Mouse (Mus musculus) limb, embryonic 14.5 days (tissue): ENCODE data around the gene Tmem110. TPM values are rescaled to one million over a fixed set of nuclear protein-coding genes. Genes with fewer than 3 reads are reported as not detected.

ENCODE experiments used
- ATAC-seq: fragments of 200-750 bp; cut with Nextera tagmentation; 2 replicates; pipeline ENCODE4 v1.8.0; 2017; ENCODE audit warnings: low read depth, moderate number of reproducible peaks, moderate TSS enrichment; ENCODE audit not compliant: low FRiP score
- DNase-seq: peaks from one replicate; pipeline ENCODE4 v3.0.0-alpha.2; 2015; ENCODE audit warnings: low spot score
- H3K27ac ChIP-seq: fragments of 300-500 bp; sonication (generic); replicated peaks from 2 replicates; pipeline ENCODE4 v1.5.1; 2014; ENCODE audit warnings: low read depth, mild to moderate bottlenecking, low read length, moderate library complexity, mixed read lengths
- H3K27me3 ChIP-seq: fragments of 300-500 bp; sonication (generic); 2 replicates; pipeline ENCODE4 v1.6.1; 2014; ENCODE audit warnings: low read length, mixed read lengths; ENCODE audit not compliant: control insufficient read depth, insufficient read depth
- H3K36me3 ChIP-seq: fragments of 300-500 bp; sonication (generic); 2 replicates; pipeline ENCODE4 v1.6.1; 2014; ENCODE audit warnings: mild to moderate bottlenecking, low read length, moderate library complexity, mixed read lengths; ENCODE audit not compliant: control insufficient read depth, insufficient read depth
- H3K4me1 ChIP-seq: fragments of 300-500 bp; sonication (generic); 2 replicates; pipeline ENCODE4 v1.6.1; 2014; ENCODE audit warnings: antibody characterized with exemption, low read length, mixed read lengths; ENCODE audit not compliant: control insufficient read depth, insufficient read depth
- H3K4me2 ChIP-seq: fragments of 300-500 bp; sonication (generic); replicated peaks from 2 replicates; pipeline ENCODE4 v1.6.1; 2014; ENCODE audit warnings: low read depth, mild to moderate bottlenecking, low read length, moderate library complexity; ENCODE audit not compliant: severe bottlenecking
- H3K4me3 ChIP-seq: fragments of 300-500 bp; sonication (generic); replicated peaks from 2 replicates; pipeline ENCODE4 v1.5.1; 2014; ENCODE audit warnings: low read length
- H3K9ac ChIP-seq: fragments of 300-500 bp; sonication (generic); 2 replicates; pipeline ENCODE4 v1.6.1; 2014; ENCODE audit warnings: mild to moderate bottlenecking, low read depth, low read length, moderate library complexity; ENCODE audit not compliant: severe bottlenecking
- H3K9me3 ChIP-seq: fragments of 300-500 bp; sonication (generic); 2 replicates; pipeline ENCODE4 v1.6.1; 2016; ENCODE audit warnings: low read length; ENCODE audit not compliant: control insufficient read depth
- POLR2A ChIP-seq: fragments of 200-500 bp; IDR thresholded peaks from 2 replicates; pipeline ENCODE4 v1.8.0; 2012; ENCODE audit warnings: inconsistent platforms, mild to moderate bottlenecking, moderate library complexity, borderline replicate concordance; ENCODE audit not compliant: insufficient read depth, insufficient read length; ENCODE audit errors: extremely low read depth
- WGBS: fragments of 180-500 bp; shearing (Covaris S2); extraction: QIAGEN DNeasy Blood & Tissue Kit; methylation state at CpG from one replicate; pipeline ENCODE4 v1.1.7; 2014; 5-methylcytosine and 5-hydroxymethylcytosine counted together
- polyA plus RNA-seq, 2 experiments: library from polyadenylated mRNA; depleted of rRNA in 1 of 2; stranded (reverse) in 1 of 2; unstranded in 1 of 2; fragments of >200 nt; fragmentation: Nextera tagmentation in 1 of 2; extraction: Ambion mirVana in 1 of 2; gene quantifications; 2 replicates each; pipeline versions ENCODE4 v1.2.1 to v1.2.3; 2012 to 2014

Tmem110 gene
- polyA plus RNA-seq, 2 experiments, result 31.3 to 33.4 TPM

DNA sequence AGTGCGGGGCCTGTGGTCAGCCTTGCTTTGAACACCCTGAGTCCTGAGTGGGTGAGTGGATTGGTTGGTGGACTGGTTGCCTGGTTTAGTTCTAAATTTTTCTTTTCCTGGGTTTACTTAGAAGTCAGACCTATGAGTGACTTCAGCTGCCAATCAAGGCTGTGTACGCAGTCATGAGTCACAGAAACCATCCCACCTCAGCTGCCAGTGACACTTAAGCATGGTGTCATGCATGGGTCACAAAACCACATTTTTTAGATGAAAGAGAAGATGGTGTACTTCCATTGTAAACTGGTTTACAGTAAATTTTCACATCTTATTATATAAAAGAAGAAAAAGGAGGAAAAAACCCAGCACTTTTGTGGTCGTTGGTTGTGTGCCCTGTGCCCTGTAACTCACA, 52.4 kb downstream of the Tmem110 start:
- no peak overlapping the region for H3K27ac ChIP-seq
- H3K4me2 ChIP-seq, result no peak overlapping the region
- no peak for TF ChIP-seq POLR2A
- H3K27me3 ChIP-seq, result no peaks in the 10 kb centered on the region
- WGBS, result 94% methylated on average over 3 of the region's 3 CpGs
- no peaks in the 10 kb centered on the region for H3K9me3 ChIP-seq
- DNase-seq (no peak), ATAC-seq (no peak)
- H3K9ac ChIP-seq, result no peak overlapping the region
- peaks cover 4% of the 10 kb centered on the region; the same call in 1 of the 2 replicates for H3K4me1 ChIP-seq
- peaks cover 41% of the 10 kb centered on the region for H3K36me3 ChIP-seq
- H3K4me3 ChIP-seq, result no peak overlapping the region

DNA sequence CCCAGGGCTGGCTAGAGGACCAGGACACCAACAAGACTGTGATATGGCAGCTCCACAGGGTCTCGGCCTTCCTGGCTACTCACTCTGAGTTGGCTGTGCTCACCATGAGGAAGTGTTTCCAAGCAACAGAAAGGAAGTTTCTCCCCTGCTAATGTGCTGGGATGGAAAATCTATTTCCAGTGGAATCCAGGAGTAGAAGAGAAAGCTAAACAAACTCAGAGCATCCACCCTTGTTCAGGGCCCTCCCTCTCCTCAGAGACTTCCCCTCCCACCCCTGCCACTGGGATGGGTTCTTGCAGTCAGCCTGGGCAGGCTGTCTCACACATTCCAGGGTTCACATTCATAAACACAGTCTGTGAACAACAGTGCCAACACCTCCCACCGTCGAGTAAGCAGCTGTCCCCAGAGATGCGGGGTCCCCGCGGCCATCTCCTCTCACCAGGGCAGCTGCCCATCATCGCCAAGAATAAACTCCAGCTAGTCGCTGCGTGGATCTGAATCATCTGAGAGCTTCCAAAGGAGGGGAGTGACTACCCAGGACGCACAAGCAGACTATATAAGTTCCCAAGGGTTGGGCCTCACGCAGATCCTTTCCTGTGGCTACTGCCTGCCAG, 53.7 kb downstream of the Tmem110 start, which contains the start of gene Mustn1:
Mustn1 (plus strand) TSS at position 243 of the 614 bp plus-strand sequence.
- Histone ChIP-seq H3K4me3 (no peak within 1 kb of the TSS), H3K4me1 (peaks cover 4% of the 10 kb centered on the region; the same call in 1 of the 2 replicates), H3K9me3 (no peaks in the 10 kb centered on the region), H3K36me3 (peaks cover 31% of the 10 kb centered on the region), H3K4me2 (no peak within 1 kb of the TSS), H3K27me3 (no peaks in the 10 kb centered on the region), H3K27ac (0 out of 2 replicates have a peak within 1 kb of the TSS, but pooled peaks have one; percentile 6), H3K9ac (no peak within 1 kb of the TSS; the same call in 1 of the 2 replicates)
- DNase-seq (peak; percentile 29), ATAC-seq (peak; percentile 53)
- WGBS, result 73% methylated on average over 11 of the region's 11 CpGs
- no peak for TF ChIP-seq POLR2A

GRCm38 (mm10) chr14:30879794-30880193, 54.4 kb downstream of the Tmem110 start:
- Histone ChIP-seq H3K9me3 (no peaks in the 10 kb centered on the region), H3K4me2 (no peak overlapping the region), H3K36me3 (peaks cover 24% of the 10 kb centered on the region), H3K27ac (0 out of 2 replicates have a peak overlapping the region, but pooled peaks have one; percentile 6), H3K27me3 (no peaks in the 10 kb centered on the region), H3K9ac (no peak overlapping the region), H3K4me1 (peaks cover 4% of the 10 kb centered on the region; the same call in 1 of the 2 replicates), H3K4me3 (no peak overlapping the region)
- WGBS, result 58% methylated on average over 9 of the region's 9 CpGs
- DNase-seq, result peak; percentile 5
- no peak for TF ChIP-seq POLR2A
- ATAC-seq, result no peak

GRCm38 (mm10) chr14:30880251-30880650, 54.9 kb downstream of the Tmem110 start:
- Histone ChIP-seq H3K4me2 (no peak overlapping the region), H3K9ac (no peak overlapping the region), H3K27ac (no peak overlapping the region), H3K36me3 (peaks cover 21% of the 10 kb centered on the region), H3K4me3 (no peak overlapping the region), H3K27me3 (no peaks in the 10 kb centered on the region), H3K4me1 (peaks cover 4% of the 10 kb centered on the region; the same call in 1 of the 2 replicates), H3K9me3 (no peaks in the 10 kb centered on the region)
- TF ChIP-seq POLR2A, result no peak
- WGBS, result 75% methylated on average over 8 of the region's 8 CpGs
- ATAC-seq (no peak), DNase-seq (no peak)

DNA sequence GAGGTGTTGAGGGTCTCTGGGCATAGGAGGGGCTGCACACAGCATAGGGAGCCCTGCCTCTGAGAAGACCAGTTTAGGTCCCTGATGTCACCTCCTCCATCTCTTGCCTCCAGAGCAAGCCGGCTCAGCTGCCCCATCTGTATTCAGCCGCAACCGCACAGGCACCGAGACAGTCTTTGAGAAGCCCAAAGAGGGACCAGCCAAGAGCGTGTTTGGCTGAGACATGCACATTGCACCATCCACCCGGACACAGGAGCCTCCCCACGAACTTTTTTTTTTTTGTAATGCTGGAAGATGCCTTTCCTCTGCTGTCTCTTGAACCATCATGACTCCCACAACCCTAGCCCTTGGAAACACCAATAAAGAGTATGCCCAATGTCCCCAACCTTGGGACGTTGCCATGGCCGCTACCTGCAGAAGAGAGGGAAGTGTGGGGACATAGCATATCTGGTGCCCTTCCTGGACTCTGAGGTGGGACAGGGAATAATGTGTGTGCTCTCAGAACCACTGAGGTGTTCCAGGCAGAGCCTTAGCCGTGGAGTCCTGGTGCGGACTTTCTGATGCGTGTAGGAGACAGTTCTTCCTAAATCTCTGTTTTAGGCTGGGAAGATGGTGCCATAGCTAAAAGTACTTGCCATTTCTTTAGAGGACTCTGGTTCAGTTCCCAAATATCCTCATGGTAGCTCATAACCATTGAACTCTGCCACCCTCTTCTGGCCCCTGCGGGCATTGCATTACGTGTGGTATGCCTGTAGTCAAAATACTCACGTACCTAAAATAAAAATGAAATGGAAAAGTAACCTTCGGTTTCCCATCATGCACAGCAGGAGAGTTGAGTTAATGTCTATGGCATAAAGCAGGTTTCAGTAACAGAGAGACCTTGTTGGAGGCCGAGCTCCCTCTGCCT, 55.7 kb downstream of the Tmem110 start:
- Histone ChIP-seq H3K4me3 (no peak overlapping the region), H3K36me3 (peaks cover 13% of the 10 kb centered on the region; the same call in 1 of the 2 replicates), H3K4me2 (no peak overlapping the region), H3K9ac (no peak overlapping the region), H3K4me1 (peaks cover 4% of the 10 kb centered on the region; the same call in 1 of the 2 replicates), H3K27ac (no peak overlapping the region), H3K27me3 (no peaks in the 10 kb centered on the region), H3K9me3 (no peaks in the 10 kb centered on the region)
- WGBS, result 79% methylated on average over 17 of the region's 17 CpGs
- ATAC-seq (no peak), DNase-seq (peak; percentile 35)
- no peak for TF ChIP-seq POLR2A
